Mouse (Mus musculus): ENCODE data around the gene Rad51.

Gene Rad51

GRCm38 (mm10) chr2:119163999-119164398, 51.4 kb downstream of the Rad51 start:
- DNase-seq (ENCODE audit: low read depth): no peak

- DNase-seq (ENCODE audit: low read depth): no peak
Observed at GRCm38 (mm10) chr2:119165401-119165800, 52.8 kb downstream of the Rad51 start.

- DNase-seq (ENCODE audit: low read depth): no peak
Observed at GRCm38 (mm10) chr2:119166901-119167865, 54.6 kb downstream of the Rad51 start, which contains the start of gene Gchfr. Gene Gchfr, plus strand, starts transcription at chr2:119167773.

GRCm38 (mm10) chr2:119167866-119168256, 55.3 kb downstream of the Rad51 start:
- DNase-seq (ENCODE audit: low read depth): no peak

GRCm38 (mm10) chr2:119170282-119170681, 57.7 kb downstream of the Rad51 start:
- DNase-seq (ENCODE audit: low read depth): no peak

GRCm38 (mm10) chr2:119171574-119171973, 59.0 kb downstream of the Rad51 start:
- no peak for DNase-seq (ENCODE audit: low read depth)

- no peak for DNase-seq (ENCODE audit: low read depth)
Observed at GRCm38 (mm10) chr2:119172446-119172845, 59.9 kb downstream of the Rad51 start.

GRCm38 (mm10) chr2:119172862-119173576, 60.4 kb downstream of the Rad51 start:
- DNase-seq (ENCODE audit: low read depth): no peak

GRCm38 (mm10) chr2:119173991-119174651, 61.5 kb downstream of the Rad51 start, which contains the start of gene Gm14137:
Gene Gm14137, plus strand, starts transcription at chr2:119174509.
- DNase-seq (ENCODE audit: low read depth): peak; percentile 88

- no peak for DNase-seq (ENCODE audit: low read depth)
Observed at GRCm38 (mm10) chr2:119174866-119175265, 62.3 kb downstream of the Rad51 start.

- DNase-seq (ENCODE audit: low read depth): no peak
Observed at GRCm38 (mm10) chr2:119175614-119176013, 63.0 kb downstream of the Rad51 start.

GRCm38 (mm10) chr2:119176761-119177160, 64.2 kb downstream of the Rad51 start:
- no peak for DNase-seq (ENCODE audit: low read depth)

- no peak for DNase-seq (ENCODE audit: low read depth)
Observed at GRCm38 (mm10) chr2:119177384-119177939, 64.9 kb downstream of the Rad51 start.

- no peak for DNase-seq (ENCODE audit: low read depth)
Observed at GRCm38 (mm10) chr2:119182914-119183313, 70.3 kb downstream of the Rad51 start.

- DNase-seq (ENCODE audit: low read depth): no peak
Observed at GRCm38 (mm10) chr2:119189029-119189710, 76.6 kb downstream of the Rad51 start.

- no peak for DNase-seq (ENCODE audit: low read depth)
Observed at GRCm38 (mm10) chr2:119190969-119191368, 78.4 kb downstream of the Rad51 start.

- no peak for DNase-seq (ENCODE audit: low read depth)
Observed at GRCm38 (mm10) chr2:119194140-119194539, 81.5 kb downstream of the Rad51 start.

- no peak for DNase-seq (ENCODE audit: low read depth)
Observed at GRCm38 (mm10) chr2:119196316-119197108, 83.9 kb downstream of the Rad51 start.

All from fibroblast of lung, adult 2 months (primary cell).